Mouse (Mus musculus): ENCODE results near the gene Ccdc24.

DNA sequence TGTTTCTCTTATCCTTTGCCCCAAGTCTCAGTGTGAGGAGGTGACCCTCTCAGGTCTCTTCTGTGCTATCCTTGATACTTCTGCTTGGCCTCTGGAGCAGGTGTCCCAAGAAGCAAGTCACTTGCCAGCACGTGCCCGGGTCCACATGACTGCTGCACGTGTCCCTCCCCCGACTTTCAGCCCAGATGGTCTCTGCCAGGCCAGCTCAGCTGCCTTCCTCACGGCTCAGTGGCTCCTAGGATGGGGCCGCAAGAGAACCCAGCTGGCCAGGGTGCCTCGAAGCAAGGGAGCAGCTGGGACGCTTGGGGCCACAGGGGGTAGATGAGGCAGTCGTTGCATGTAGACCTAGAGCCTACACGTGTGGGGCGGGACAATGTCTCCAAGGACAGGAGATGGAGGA is 27.0 kb downstream of the Ccdc24 start:
- TF ChIP-seq CTCF (IDR thresholded peaks at IDR 0.05; ENCODE audit: low read depth) (no peak), EP300 (optimal IDR thresholded peaks at IDR 0.05) (no peak)
